Mouse (Mus musculus): ENCODE data around the gene Acbd3. TPM values are rescaled to one million over a fixed set of nuclear protein-coding genes. Genes with fewer than 3 reads are reported as not detected.

Gene Acbd3
- total RNA-seq (2023) = 52.3 TPM

DNA sequence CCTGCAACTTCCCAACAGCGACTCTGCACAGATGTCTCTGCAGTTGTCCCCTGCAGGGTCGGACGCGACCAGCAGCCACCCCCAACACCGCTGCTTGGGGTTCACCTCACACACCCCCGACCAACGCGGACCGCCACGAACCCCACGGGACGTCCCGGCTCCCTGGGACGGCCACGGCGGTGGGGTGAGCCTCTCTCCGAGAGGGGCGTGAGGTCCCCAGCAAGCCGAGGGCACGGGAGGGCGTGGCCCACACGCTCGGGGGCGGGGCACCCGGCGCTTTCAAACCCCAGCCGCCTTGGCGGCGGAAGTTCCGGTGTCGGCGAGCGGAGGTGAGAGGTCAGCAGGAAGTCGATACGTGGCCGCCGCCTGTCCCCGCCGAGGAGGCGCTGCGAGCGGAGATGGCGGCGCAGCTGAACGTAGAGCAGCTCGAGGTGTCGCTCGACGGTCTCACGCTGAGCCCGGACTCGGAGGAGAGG lies at the start of gene Acbd3:
Gene Acbd3, plus strand, starts transcription at position 340 of the 476 bp plus-strand sequence.

DNA sequence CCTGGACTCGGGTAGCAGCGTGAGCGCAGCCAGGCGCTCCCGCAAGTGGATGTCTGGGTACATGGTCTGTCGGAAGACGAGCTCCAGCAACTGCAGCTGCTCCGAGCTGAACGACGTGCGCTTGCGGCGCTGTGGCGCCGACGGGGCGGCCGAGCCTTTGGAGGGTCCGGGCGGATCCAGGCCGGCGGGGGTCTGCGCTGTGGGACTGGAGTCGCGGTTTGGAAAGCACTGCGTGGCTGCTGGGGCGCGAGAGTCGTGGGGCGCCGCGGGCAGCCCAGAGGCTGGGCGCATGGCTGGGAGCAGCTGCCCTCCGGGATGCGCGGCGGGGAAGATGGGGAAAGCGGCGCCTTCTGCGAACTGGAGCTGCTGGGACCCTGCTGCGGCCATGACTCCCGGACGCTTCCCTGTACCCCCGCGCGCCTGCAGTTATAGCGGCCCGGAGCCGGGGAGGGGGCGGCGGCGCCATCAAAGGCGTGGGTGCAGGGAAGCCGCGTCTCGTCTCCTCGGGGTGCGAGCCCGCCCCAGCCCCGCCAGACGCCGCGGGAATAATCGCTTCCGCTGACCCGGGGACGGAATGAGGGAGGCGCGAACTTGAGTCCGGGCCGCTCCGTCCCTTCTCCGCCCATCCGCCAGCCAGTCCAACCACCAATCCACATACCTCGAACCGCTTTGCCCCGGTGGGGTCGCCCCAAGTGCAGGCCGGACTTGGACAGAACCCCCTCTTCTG lies 29.1 kb upstream of the Acbd3 start, which contains the start of gene Mixl1:
Gene Mixl1, minus strand, starts transcription at position 409 of the 727 bp plus-strand sequence.

Other genes starting within 250 kb of the Acbd3 start
- 0.77 TPM for gene Stum, start 242.5 kb upstream of the Acbd3 start, total RNA-seq (2023)
- gene Parp1, start 157.1 kb upstream of the Acbd3 start, total RNA-seq (2023) = 64.3 TPM
- gene Lin9, start 84.9 kb upstream of the Acbd3 start, total RNA-seq (2023) = 14.7 TPM
- not detected for gene Mixl1, start 29.0 kb upstream of the Acbd3 start, total RNA-seq (2023)
- gene H3f3a, start 87.9 kb downstream of the Acbd3 start, total RNA-seq (2023) = 705 TPM
- 57.3 TPM for gene Sde2, start 125.1 kb downstream of the Acbd3 start, total RNA-seq (2023)
- gene Lefty2, start 167.1 kb downstream of the Acbd3 start, total RNA-seq (2023) = not detected
- gene Pycr2, start 178.2 kb downstream of the Acbd3 start, total RNA-seq (2023) = 59.1 TPM
- not detected for gene Lefty1, start 209.0 kb downstream of the Acbd3 start, total RNA-seq (2023)
- 66.2 TPM for gene Tmem63a, start 216.3 kb downstream of the Acbd3 start, total RNA-seq (2023)

All from CD4-positive naive resting alpha-beta T cell, adult 57 days (primary cell).